Mouse (Mus musculus) spleen, adult 10 weeks (tissue): ENCODE data around the gene Nfrkb. TPM values are rescaled to one million over a fixed set of nuclear protein-coding genes. Genes with fewer than 3 reads are reported as not detected.

ENCODE experiments used
- polyA plus RNA-seq: library from polyadenylated mRNA; stranded (reverse); fragments of 350-450 nt; fragmentation: Illumina TruSeq; extraction: RNeasy Lipid Tissue Mini Kit (QIAGEN cat#74804); gene quantifications from one replicate; pipeline ENCODE4 v1.2.3, GENCODE M21; 2015; ENCODE audit warnings: low replicate concordance; ENCODE audit not compliant: insufficient read depth

Nfrkb gene
- 35.0 TPM for polyA plus RNA-seq

DNA sequence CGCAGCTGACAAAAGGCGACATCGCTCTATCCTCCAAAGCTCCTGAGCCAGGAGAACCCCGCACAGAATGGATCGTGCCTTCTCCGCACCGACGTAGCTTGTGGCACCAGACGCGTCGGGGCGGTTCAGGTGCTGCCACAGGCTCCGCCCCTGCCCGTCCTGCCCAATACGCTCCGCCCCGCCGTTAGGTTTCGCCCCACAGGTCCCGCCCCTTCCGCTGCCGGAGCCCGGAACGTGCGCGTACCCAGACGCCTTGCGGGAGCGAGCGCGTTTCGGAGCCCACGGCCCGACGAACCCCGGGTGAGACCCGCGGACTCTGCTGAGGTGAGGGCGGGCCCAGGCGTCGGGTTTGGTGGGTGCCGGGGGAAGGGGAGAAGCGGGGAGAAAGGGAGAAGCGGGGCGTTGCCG lies at the start of gene Nfrkb:
Nfrkb (plus strand) TSS at position 246 of the 408 bp plus-strand sequence.

DNA sequence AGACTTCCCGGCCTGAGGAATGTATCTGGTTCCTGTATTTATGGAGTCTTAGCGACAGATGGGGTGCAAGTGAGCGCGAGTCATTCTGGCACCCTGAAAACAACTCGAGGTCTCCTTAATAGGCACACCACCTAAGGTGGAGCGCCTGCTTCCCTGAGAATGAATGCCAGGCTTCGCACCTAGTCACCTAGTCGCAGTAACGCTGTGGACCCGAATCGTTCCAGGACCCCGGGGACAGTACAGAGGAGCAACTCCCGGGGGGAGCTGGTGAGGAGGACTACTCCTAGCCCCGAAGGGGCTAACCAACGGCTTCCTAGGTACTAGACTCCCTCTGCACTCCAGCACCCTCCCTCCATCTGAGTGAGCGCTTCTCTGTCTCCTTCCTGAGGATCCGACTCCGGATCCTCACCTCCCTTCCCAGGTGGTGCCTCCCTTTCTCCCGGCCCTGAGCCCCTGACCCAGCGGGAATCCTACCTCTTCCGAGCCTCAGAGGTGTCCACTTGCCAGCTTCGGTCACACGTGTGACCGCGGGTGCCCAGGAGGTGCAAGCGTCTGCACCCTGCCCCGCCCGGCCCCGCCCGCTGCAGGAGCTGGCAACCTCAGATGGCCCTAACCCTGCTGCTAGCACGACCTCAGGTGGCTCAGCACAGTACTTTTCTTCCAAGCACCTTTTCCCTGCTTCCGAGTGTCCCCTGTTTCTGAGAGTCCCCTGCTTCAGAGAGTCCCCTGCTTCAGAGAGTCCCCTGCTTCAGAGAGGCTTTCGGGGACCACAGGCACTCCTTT lies 77.9 kb downstream of the Nfrkb start, which contains the start of gene Tmem45b:
Tmem45b (minus strand) TSS at position 771 of the 783 bp plus-strand sequence.

Other genes starting within 250 kb of the Nfrkb start
- 133 TPM for gene Aplp2, start 174.4 kb upstream of the Nfrkb start, polyA plus RNA-seq
- gene Prdm10, start 105.7 kb upstream of the Nfrkb start, polyA plus RNA-seq, result 11.7 TPM
- gene Tmem45b, start 78.3 kb downstream of the Nfrkb start, polyA plus RNA-seq, result 0.43 TPM